Mouse (Mus musculus): Measurements from ENCODE around the gene Cirbp. TPM values are rescaled to one million over a fixed set of nuclear protein-coding genes. Genes with fewer than 3 reads are reported as not detected.

Cirbp gene
- polyA plus RNA-seq, 1 experiment = 200 TPM

DNA sequence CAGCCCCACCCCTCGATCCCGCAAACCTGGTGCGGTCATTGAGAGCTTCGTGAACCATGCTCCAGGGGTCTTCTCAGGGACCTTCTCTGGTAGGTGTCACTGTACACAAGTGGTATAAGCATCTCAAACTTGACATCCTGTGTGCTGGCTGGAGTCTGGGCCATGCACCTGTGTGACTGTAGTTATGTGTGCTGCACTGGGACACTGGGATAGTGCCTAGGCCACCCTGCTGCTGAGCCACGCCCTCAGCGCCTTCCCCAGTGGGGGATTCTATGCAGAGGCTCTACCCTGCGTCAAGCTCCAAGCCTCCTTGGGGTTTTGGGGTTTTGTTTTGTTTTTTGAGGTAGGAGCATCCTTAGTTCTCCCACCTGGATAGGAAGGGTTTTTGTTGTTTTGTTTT, 11.4 kb upstream of the Cirbp start:
- no peak overlapping the region for H3K4me3 ChIP-seq (replicated peaks; ENCODE audit: extremely low read depth, low read depth, low read length)
- no peak for DNase-seq
- WGBS = 76% methylated on average over 7 of the region's 7 CpGs
- peaks cover 37% of the 10 kb centered on the region for H3K4me1 ChIP-seq (ENCODE audit: control insufficient read depth, insufficient read depth, low read length)
- TF ChIP-seq POLR2A (IDR thresholded peaks at IDR 0.05; ENCODE audit: borderline replicate concordance, extremely low read depth, low read depth, low read length) (no peak), CTCF (IDR thresholded peaks at IDR 0.05; ENCODE audit: insufficient read depth, low read length) (no peak)

DNA sequence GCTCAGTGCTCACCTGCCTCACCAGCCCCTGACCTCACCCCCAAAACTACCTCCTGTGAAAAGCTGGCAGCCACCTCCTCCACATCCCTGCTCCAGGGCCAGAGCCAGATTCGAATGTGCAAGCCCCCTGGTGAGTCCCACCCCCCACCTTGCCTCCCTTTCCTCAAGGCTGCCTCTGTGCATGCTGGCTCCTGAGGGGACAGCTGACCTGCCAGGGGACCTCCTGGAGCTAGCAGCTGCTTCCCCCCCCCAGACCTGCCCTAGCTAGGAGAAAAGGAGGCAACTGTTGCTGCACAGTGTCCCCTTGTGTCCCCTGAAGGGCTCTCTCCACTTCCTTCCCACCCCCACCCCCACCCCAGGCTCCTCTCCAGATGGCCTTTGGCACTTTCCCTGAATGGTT, 10.5 kb upstream of the Cirbp start:
- no peak for DNase-seq
- Histone ChIP-seq H3K4me3 (replicated peaks; ENCODE audit: extremely low read depth, low read depth, low read length) (no peak overlapping the region), H3K4me1 (ENCODE audit: control insufficient read depth, insufficient read depth, low read length) (peaks cover 41% of the 10 kb centered on the region)
- WGBS = 42% methylated on average over 1 of the region's 1 CpGs
- TF ChIP-seq POLR2A (IDR thresholded peaks at IDR 0.05; ENCODE audit: borderline replicate concordance, extremely low read depth, low read depth, low read length) (no peak), CTCF (IDR thresholded peaks at IDR 0.05; ENCODE audit: insufficient read depth, low read length) (no peak)

DNA sequence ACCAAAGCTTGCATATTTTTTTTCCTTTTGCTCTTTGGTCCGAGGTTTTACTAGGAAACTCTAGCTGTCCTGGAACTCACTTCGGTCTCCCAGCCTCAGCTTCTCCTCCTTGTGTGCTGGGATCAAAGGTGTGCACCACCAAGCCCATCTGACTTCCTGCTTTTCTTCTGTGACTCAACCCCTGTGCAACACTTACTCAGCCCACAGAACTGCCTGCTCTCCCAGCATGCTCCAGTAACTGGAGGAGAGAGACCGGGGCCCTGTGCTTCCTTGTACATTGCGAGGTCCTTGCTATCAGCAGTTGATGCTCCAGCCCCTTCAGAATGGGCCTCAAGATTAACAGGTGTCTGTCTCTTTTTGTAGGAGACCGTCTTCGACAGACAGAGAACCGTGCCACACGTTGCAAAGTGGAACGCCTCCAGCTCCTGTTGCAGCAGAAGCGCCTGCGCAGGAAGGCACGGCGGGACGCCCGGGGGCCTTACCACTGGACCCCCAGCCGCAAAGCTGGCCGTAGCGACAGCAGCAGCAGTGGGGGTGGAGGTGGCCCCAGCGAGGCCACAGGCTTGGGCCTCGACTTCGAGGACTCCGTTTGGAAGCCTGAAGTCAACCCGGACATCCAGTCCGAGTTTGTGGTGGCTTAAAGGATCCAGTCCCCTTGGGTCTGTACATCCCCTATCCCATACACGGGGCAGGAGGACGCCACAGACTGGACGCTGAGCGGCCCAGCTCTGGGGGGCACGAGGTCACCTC, 9.6 kb upstream of the Cirbp start:
- Histone ChIP-seq H3K4me1 (ENCODE audit: control insufficient read depth, insufficient read depth, low read length) (peaks cover 47% of the 10 kb centered on the region), H3K4me3 (replicated peaks; ENCODE audit: extremely low read depth, low read depth, low read length) (no peak overlapping the region)
- DNase-seq = no peak
- no peak for TF ChIP-seq CTCF (IDR thresholded peaks at IDR 0.05; ENCODE audit: insufficient read depth, low read length)
- TF ChIP-seq POLR2A (IDR thresholded peaks at IDR 0.05; ENCODE audit: borderline replicate concordance, extremely low read depth, low read depth, low read length) = no peak
- WGBS = 55% methylated on average over 29 of the region's 29 CpGs

DNA sequence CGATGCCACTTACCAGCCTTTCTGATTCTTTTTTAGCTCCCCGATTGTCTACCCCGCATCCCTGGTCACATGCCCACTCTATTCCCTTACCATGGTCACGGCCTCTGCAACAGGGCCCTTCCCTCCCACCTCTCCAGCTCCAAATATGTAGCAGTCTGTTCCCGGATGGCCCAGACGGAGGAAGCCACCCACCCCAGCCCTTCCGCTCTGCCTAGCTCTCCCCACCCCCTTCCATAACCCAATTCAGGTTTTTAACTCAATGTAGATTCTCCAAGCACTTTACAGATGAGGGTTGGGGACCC, 9.1 kb upstream of the Cirbp start:
- Histone ChIP-seq H3K4me1 (ENCODE audit: control insufficient read depth, insufficient read depth, low read length) (peaks cover 51% of the 10 kb centered on the region), H3K4me3 (replicated peaks; ENCODE audit: extremely low read depth, low read depth, low read length) (no peak overlapping the region)
- WGBS = 31% methylated on average over 7 of the region's 7 CpGs
- DNase-seq = no peak
- TF ChIP-seq CTCF (IDR thresholded peaks at IDR 0.05; ENCODE audit: insufficient read depth, low read length) (no peak), POLR2A (IDR thresholded peaks at IDR 0.05; ENCODE audit: borderline replicate concordance, extremely low read depth, low read depth, low read length) (no peak)

DNA sequence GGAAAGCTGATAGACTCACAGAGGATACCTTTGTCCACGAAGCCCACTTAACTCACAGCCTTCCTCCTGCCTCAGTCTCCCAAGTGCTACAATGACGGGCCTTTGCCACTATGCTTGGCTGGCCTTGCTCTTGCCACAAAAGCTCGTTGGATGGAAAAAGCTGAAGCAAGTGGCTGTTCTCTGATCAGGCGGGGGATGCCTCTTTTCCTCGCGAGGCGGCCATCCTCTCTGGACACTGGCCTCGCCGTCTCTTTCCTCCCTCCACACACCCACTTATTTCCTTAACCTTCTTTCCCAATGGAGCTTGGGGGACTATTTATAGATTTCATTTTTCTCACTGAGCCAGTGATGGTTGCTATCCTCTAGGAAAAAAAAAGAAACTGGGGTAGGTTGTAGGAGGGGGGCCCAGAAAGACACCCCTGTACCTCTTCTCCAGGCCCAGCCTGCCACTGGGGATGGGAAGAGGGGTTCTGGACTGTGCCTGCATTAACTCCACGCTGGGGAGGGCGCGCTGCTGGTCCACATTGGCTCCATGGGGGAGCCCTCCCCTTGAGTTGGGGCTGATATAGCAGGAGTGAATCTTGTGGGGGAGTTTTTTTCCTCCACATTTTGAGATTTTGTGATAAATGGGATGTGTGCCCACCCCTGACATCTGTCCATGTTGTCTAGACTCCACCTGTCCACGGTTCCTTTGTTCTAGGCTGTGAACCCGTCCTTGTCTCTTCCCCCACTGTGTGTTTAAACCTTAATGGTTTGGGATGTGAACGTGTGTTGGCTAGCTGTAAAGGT, 8.4 kb upstream of the Cirbp start:
- WGBS = 39% methylated on average over 15 of the region's 15 CpGs
- H3K4me1 ChIP-seq (ENCODE audit: control insufficient read depth, insufficient read depth, low read length) = peaks cover 50% of the 10 kb centered on the region
- DNase-seq = no peak
- H3K4me3 ChIP-seq (replicated peaks; ENCODE audit: extremely low read depth, low read depth, low read length) = no peak overlapping the region
- TF ChIP-seq CTCF (IDR thresholded peaks at IDR 0.05; ENCODE audit: insufficient read depth, low read length) = no peak
- no peak for TF ChIP-seq POLR2A (IDR thresholded peaks at IDR 0.05; ENCODE audit: borderline replicate concordance, extremely low read depth, low read depth, low read length)

DNA sequence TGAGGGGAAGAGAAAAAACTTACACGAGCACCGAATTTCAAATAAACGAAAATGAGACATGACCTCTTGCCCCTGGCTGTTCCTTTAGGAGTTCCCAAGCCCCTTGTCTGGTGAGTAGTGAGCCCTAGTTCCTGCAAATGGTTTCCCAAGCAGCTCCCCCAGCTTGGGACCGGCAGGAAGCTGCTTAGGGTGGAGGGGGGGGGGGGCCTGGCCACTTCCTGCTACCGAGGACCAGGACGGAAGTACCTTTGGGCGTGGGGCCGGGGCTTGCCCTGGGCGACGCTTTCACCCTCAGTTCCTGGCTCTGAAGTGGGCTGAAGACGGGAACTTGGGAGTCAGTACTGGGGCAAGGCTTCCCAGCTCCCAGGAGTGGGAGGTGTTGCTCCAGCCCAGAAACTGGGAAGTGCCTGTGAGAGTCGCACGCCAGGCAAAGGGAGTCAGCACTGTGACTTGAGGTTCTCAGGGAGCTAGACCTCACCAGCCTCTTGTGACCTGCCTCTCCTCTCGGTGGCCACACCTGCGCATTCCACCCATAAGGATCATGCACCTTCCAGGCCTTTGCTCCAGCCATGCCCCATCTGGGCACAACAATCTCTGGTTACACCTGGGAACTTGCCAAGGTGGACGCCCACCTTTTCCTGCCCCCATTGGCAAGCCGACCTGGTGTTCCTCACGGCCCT, 7.3 kb upstream of the Cirbp start:
- DNase-seq = peak; percentile 80
- WGBS = 4% methylated on average over 18 of the region's 18 CpGs
- TF ChIP-seq POLR2A (IDR thresholded peaks at IDR 0.05; ENCODE audit: borderline replicate concordance, extremely low read depth, low read depth, low read length) (peak; percentile 85; the same call in 1 of the 2 replicates), CTCF (IDR thresholded peaks at IDR 0.05; ENCODE audit: insufficient read depth, low read length) (no peak)
- Histone ChIP-seq H3K4me3 (replicated peaks; ENCODE audit: extremely low read depth, low read depth, low read length) (peak overlapping the region; percentile 0), H3K4me1 (ENCODE audit: control insufficient read depth, insufficient read depth, low read length) (peaks cover 42% of the 10 kb centered on the region)

DNA sequence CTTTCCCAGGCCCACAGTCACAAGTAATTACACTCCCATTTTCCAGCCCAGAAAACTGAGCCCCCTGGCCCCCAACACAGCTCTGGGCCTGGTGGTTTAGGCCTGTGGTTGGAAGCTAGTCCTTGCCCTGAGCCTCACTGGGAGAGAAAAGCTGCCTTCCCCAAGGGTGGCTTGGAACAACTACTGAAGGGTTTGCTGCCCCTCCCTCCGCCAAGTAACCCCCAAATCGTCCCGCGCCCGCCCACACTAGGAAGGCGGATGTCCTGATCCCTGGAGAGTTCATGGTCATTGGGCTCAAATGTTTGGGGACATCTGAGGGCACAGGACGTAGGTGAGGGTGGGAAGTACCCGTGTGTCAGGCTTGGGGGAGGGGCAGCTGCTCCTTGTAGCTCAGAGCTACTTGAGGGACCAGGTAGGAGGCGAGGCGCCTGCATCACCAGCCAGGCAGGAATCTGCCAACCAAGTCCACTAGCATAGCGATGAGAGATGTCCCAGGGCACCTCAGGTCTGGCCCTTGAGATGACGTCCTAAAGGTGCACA, 6.7 kb upstream of the Cirbp start:
- 4% methylated on average over 12 of the region's 12 CpGs for WGBS
- peaks cover 44% of the 10 kb centered on the region for H3K4me1 ChIP-seq (ENCODE audit: control insufficient read depth, insufficient read depth, low read length)
- no peak for DNase-seq
- TF ChIP-seq POLR2A (IDR thresholded peaks at IDR 0.05; ENCODE audit: borderline replicate concordance, extremely low read depth, low read depth, low read length) = no peak
- no peak for TF ChIP-seq CTCF (IDR thresholded peaks at IDR 0.05; ENCODE audit: insufficient read depth, low read length)
- H3K4me3 ChIP-seq (replicated peaks; ENCODE audit: extremely low read depth, low read depth, low read length) = peak overlapping the region; percentile 60

DNA sequence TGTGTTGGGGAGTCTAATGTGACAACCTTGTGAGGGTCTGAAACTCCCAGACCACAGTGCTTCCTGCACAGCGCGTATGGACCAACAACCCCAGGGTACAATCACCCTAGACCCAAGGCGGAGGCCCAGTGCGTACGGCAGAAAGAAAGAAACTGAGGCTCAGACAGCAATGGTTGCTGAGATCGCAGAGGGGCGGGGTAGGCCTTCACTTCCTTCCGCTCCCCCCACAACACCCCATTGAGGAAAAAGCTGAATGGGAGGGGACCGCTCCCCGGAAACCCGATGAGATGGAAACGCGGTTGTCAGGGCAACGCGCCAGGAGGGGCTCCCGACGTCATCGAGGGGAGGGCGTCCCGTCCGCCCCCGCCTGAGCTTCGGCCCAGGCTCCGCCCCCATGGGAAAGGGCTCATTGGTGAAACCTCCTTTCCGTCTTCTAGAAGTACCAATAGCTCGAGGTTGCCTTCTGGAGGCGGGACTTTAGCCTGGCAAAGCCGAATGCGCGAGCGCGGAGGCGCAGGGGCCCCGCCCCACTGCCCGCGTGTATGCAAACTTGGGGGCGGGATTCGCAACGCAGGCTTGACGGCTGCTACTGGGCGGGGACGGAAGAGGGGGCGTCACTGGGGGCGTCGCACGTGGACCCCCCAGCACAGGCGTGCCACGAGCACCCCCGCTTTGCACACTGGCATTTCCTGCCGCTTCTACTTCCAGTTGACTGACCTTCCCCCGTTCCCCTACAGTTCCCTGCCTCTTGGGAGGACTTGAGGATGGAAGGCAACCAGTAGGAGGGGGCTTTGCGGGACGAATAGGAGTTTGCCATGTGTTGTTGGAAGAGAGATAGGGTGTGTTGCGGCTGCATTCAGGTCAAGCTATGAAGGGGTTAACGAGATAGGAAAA, 6.0 kb upstream of the Cirbp start:
- TF ChIP-seq CTCF (IDR thresholded peaks at IDR 0.05; ENCODE audit: insufficient read depth, low read length) = no peak
- peak; percentile 64; the same call in 1 of the 2 replicates for TF ChIP-seq POLR2A (IDR thresholded peaks at IDR 0.05; ENCODE audit: borderline replicate concordance, extremely low read depth, low read depth, low read length)
- DNase-seq = peak; percentile 98
- under 1% methylated on average over 55 of the region's 55 CpGs for WGBS
- H3K4me1 ChIP-seq (ENCODE audit: control insufficient read depth, insufficient read depth, low read length) = peaks cover 42% of the 10 kb centered on the region
- peak overlapping the region; percentile 60 for H3K4me3 ChIP-seq (replicated peaks; ENCODE audit: extremely low read depth, low read depth, low read length)
